Mouse (Mus musculus): ENCODE results near the gene Dock8. TPM values are rescaled to one million over a fixed set of nuclear protein-coding genes. Genes with fewer than 3 reads are reported as not detected.
A peak's percentile ranks its signal among the peaks of the same experiment; 100 is the strongest.

The Dock8 gene
- total RNA-seq, 1 experiment from 2014 or later, result 33.8 TPM

GRCm38 (mm10) chr19:25193751-25194150 lies 194.4 kb downstream of the Dock8 start:
- peak; percentile 32 for DNase-seq

GRCm38 (mm10) chr19:25200081-25200860 lies 200.9 kb downstream of the Dock8 start:
- no peak for DNase-seq

GRCm38 (mm10) chr19:25203077-25203476 lies 203.7 kb downstream of the Dock8 start:
- no peak for DNase-seq

GRCm38 (mm10) chr19:25206969-25207368 lies 207.6 kb downstream of the Dock8 start:
- DNase-seq, result peak; percentile 51

GRCm38 (mm10) chr19:25207731-25208361 lies 208.5 kb downstream of the Dock8 start:
- peak; percentile 62 for DNase-seq

GRCm38 (mm10) chr19:25208596-25209110 lies 209.3 kb downstream of the Dock8 start:
- DNase-seq, result no peak

GRCm38 (mm10) chr19:25220611-25221010 lies 221.3 kb downstream of the Dock8 start:
- peak; percentile 58 for DNase-seq

GRCm38 (mm10) chr19:25221964-25222640 lies 222.8 kb downstream of the Dock8 start:
- peak; percentile 52 for DNase-seq

GRCm38 (mm10) chr19:25230058-25230974 lies 231.0 kb downstream of the Dock8 start:
- DNase-seq, result no peak

- no peak for DNase-seq
Measured at GRCm38 (mm10) chr19:25230975-25231334, 231.6 kb downstream of the Dock8 start.

GRCm38 (mm10) chr19:25232032-25232431 lies 232.7 kb downstream of the Dock8 start:
- peak; percentile 49 for DNase-seq

- DNase-seq, result peak; percentile 79
Measured at GRCm38 (mm10) chr19:25236596-25237491, 237.5 kb downstream of the Dock8 start, which contains the start of gene Kank1. Gene Kank1, plus strand, starts transcription at chr19:25236975.

GRCm38 (mm10) chr19:25237492-25238040 lies 238.2 kb downstream of the Dock8 start:
- peak; percentile 72 for DNase-seq

- no peak for DNase-seq
Measured at GRCm38 (mm10) chr19:25238121-25238520, 238.8 kb downstream of the Dock8 start.

- no peak for DNase-seq
Measured at GRCm38 (mm10) chr19:25243566-25243965, 244.2 kb downstream of the Dock8 start.

- DNase-seq, result no peak
Measured at GRCm38 (mm10) chr19:25246062-25246461, 246.7 kb downstream of the Dock8 start.

- DNase-seq, result no peak
Measured at GRCm38 (mm10) chr19:25247858-25248552, 248.7 kb downstream of the Dock8 start.

- no peak for DNase-seq
Measured at GRCm38 (mm10) chr19:25249230-25249629, 249.9 kb downstream of the Dock8 start.

- DNase-seq, result peak; percentile 26
Measured at GRCm38 (mm10) chr19:25251610-25252140, 252.3 kb downstream of the Dock8 start.

Measured in adrenal gland, postnatal 14 days (tissue).